Mouse (Mus musculus): Measurements from ENCODE around the gene Katnbl1.
"Not testable (repeated sequence)": the region's sequence is repeated elsewhere in the genome, so short reads cannot be mapped to it uniquely, and the experiment has no call there.

Gene Katnbl1

GRCm38 (mm10) chr2:112393958-112394357 lies 14.9 kb downstream of the Katnbl1 start:
- no peak for DNase-seq (ENCODE audit: extremely low spot score)

DNA sequence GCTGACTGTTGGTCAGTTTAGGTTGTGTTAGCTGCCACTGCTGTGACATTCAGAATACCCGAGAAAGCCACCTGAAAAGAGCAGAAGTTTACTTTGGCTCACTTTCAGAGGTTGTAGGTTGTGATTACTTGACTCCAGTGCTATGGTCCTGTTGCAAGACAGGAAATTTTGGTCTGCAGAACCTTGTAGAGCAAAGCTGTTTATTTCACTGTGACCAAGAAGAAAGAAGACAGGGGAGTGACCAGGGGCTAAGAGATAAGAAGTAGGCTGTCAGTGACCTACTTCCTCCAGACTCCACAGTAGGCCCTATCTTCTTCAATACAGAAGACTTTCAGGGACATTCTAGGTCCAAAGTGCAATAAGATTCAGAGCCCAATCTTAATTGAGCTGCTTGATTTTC lies 17.6 kb downstream of the Katnbl1 start:
- DNase-seq (ENCODE audit: extremely low spot score), result no peak

- no peak for DNase-seq (ENCODE audit: extremely low spot score)
Measured at GRCm38 (mm10) chr2:112407030-112407429, 28.0 kb downstream of the Katnbl1 start.

DNA sequence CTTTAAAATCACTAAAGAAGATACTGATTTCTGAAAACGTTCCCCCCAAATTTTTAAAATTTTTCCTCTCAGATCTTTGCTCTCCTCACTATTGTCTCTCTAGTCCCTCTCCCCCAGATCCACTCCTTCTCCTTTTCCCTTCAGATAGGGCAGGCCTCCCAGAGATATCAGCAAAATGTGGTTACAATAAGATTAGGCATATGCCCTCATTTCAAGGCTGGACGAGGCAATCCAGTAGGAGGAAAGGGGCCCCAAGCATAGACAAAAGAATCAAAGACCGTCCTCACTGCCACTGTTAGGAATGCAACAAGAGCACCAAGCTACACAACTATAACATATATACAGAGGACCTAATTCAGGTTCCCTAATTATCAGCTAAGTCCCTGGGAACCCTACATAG lies 46.3 kb downstream of the Katnbl1 start:
- no peak for DNase-seq (ENCODE audit: extremely low spot score)

- DNase-seq (ENCODE audit: extremely low spot score), result not testable (repeated sequence)
Measured at GRCm38 (mm10) chr2:112428534-112428933, 49.5 kb downstream of the Katnbl1 start.

- no peak for DNase-seq (ENCODE audit: extremely low spot score)
Measured at GRCm38 (mm10) chr2:112429665-112430064, 50.7 kb downstream of the Katnbl1 start.

- DNase-seq (ENCODE audit: extremely low spot score), result no peak
Measured at GRCm38 (mm10) chr2:112430403-112430802, 51.4 kb downstream of the Katnbl1 start.

- no peak for DNase-seq (ENCODE audit: extremely low spot score)
Measured at GRCm38 (mm10) chr2:112432523-112432922, 53.5 kb downstream of the Katnbl1 start.

- no peak for DNase-seq (ENCODE audit: extremely low spot score)
Measured at GRCm38 (mm10) chr2:112433359-112433758, 54.3 kb downstream of the Katnbl1 start.

- no peak for DNase-seq (ENCODE audit: extremely low spot score)
Measured at GRCm38 (mm10) chr2:112436292-112436691, 57.3 kb downstream of the Katnbl1 start.

DNA sequence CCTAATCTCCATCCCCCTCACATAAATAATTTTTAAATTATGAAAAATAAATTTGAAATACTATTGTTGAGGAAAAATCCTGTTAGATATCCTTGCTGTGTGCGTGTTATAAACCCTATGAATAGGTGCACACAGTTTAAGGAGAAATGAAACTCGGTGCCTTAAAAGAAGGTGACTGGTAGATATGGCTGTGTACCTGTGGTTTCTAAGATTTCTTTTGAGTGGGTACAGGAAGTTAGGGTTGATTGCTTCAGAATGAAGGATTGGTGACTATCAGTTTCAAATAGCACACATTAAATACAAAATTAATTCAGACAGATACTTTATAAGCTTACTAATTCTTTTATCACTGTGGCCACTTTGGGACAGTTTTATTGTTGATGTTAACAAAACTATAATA lies 58.6 kb downstream of the Katnbl1 start:
- no peak for DNase-seq (ENCODE audit: extremely low spot score)

DNA sequence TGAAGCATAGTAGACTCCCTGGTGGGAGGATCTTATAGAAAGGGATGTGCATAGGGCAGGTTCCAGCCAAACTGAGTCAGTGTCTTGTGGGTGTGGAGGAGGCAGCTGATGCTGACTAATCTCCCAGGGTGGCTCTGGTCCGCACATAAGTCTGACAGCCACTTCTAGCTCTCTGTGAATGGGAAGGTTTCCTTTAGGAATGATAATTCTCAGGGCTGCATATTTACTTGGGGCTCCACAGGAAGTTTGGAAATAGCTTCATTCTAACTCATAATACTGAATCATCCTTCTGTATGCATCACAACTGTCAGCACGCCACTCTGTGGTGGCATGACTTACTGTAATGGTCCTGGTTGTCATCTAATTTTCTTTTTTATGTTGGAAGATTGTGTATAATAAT lies 64.5 kb downstream of the Katnbl1 start:
- DNase-seq (ENCODE audit: extremely low spot score), result no peak

DNA sequence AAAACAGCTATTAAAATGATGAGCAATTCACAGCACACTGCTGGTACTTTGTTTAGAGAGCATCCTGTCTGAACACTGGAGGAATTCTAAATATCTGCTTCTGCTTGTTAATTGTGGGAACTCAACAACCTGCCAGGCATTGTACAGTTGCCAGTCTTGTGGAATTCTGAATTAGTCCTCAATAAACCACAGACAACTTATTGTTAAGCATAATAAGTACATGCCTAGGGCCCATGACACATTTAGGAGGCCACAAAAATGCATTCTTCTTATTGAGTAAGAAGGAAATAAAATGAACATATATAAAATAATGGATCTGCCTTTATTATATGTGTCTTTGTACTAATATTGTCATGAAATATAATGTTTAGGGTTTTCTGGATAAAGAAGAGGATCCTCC lies 66.5 kb downstream of the Katnbl1 start:
- no peak for DNase-seq (ENCODE audit: extremely low spot score)

DNA sequence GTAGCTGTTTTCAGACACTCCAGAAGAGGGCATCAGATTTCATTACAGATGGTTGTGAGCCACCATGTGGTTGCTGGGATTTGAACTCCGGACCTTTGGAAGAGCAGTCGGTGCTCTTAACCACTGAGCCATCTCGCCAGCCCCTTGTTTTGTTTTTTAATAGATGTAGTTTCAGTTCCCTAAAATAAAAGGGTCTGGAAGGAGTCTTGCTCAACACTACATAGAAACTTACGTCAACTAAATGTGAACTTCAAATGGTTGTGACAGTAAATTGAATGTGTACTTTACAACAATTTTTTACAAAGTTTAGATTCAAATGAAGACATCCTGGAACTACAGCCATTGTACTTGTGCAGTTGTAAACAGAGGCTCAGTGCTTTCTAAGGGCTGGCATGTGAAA lies 69.0 kb downstream of the Katnbl1 start:
- DNase-seq (ENCODE audit: extremely low spot score), result not testable (repeated sequence)

DNA sequence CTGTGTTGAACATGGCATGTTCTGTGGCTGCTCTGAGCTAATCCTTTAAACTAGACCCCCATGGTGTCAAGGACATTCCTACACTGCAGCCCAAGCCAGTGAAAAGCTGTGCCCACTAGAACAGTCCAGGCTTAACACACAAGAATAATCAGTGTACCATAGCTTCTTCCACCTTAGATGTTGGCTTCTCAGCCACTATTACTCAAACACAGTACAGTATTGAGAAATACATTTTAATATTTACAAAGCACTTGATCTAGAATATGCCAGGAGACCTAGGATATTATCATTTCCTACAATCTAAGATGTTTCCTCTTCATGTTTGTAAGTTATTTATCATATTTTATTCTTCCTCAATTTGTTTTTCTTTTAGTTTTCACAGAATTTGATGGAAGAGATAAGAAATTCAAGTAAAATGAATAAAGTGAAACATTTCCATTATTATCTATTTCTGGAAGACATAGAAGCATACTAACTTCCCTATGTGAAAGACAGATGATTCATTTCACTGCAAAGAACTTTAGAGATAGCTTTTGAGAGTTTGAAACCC lies 69.6 kb downstream of the Katnbl1 start:
- no peak for DNase-seq (ENCODE audit: extremely low spot score)

DNA sequence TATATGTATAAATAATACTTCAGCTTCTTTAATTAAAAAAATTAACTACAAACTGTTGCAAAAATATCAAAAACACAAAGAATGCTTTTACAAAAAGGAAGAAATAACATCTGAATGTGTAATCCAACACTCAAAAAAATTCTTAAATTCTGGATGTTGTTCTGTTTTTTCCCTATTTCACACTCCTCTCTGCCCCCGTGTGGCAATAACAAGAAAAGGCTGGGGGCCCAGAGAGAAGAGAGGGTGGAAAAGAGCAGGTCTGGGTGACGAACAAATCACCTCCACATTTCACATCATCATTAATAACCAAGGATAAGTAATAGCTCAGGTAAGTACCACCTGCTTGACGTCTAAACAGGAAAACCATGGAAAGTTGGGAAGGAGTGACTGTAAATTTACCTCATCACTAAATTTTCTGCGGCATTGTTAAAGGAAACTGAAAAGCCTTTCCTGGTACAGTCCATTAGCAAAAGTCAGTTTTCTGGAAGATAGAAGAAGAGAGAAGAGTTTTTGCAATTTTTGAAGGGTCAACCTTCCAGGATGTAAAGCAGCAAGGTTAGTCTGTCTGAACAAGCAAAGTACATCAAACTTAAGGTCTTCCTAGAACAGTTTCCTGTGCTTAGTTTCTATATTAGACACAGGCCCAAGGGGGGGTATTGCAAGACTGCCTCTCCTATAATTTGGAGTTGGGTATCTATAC lies 70.7 kb downstream of the Katnbl1 start:
- peak; percentile 9 for DNase-seq (ENCODE audit: extremely low spot score)

GRCm38 (mm10) chr2:112452513-112452912 lies 73.5 kb downstream of the Katnbl1 start:
- DNase-seq (ENCODE audit: extremely low spot score), result not testable (repeated sequence)

GRCm38 (mm10) chr2:112454125-112454861 lies 75.3 kb downstream of the Katnbl1 start:
- no peak for DNase-seq (ENCODE audit: extremely low spot score)

GRCm38 (mm10) chr2:112454862-112455564 lies 76.0 kb downstream of the Katnbl1 start, which contains the start of gene Emc7:
Gene Emc7, plus strand, starts transcription at chr2:112454997.
- DNase-seq (ENCODE audit: extremely low spot score), result peak; percentile 98

GRCm38 (mm10) chr2:112460557-112460956 lies 81.5 kb downstream of the Katnbl1 start:
- DNase-seq (ENCODE audit: extremely low spot score), result no peak

Measured in embryo, embryonic 9.5 days (tissue).